Mouse (Mus musculus) lung, postnatal 0 days (tissue): ENCODE measurements at regions not wholly inside any gene's neighbourhood (a gene's known extent, or its start where the extent isn't known, plus 50 kb on each side); places are given as distances from the start of the nearest gene placed in this dataset. TPM values are rescaled to one million over a fixed set of nuclear protein-coding genes. Genes with fewer than 3 reads are reported as not detected.

Experiments
- ATAC-seq: fragments of 200-750 bp; cut with Nextera tagmentation; 2 replicates; pipeline ENCODE4 v1.8.0; 2017; ENCODE audit warnings: moderate library complexity
- DNase-seq: peaks from one replicate; pipeline ENCODE4 v3.0.0-alpha.2; 2016; ENCODE audit warnings: low spot score
- H3K27ac ChIP-seq: fragments of 300-500 bp; sonication (generic); 2 replicates; pipeline ENCODE4 v1.5.1; 2014; ENCODE audit warnings: antibody characterized with exemption, mild to moderate bottlenecking, low read length, mixed read lengths
- H3K27me3 ChIP-seq: fragments of 300-500 bp; sonication (generic); replicated peaks from 2 replicates; pipeline ENCODE4 v1.6.1; 2014; ENCODE audit warnings: low read length, mixed read lengths; ENCODE audit not compliant: insufficient read depth
- H3K36me3 ChIP-seq: fragments of 300-500 bp; sonication (generic); 2 replicates; pipeline ENCODE4 v1.6.1; 2014; ENCODE audit warnings: low read length, mixed read lengths; ENCODE audit not compliant: insufficient read depth
- H3K4me1 ChIP-seq: fragments of 300-500 bp; sonication (generic); 2 replicates; pipeline ENCODE4 v1.6.1; 2014; ENCODE audit warnings: antibody characterized with exemption, low read depth, low read length, mixed read lengths; ENCODE audit not compliant: insufficient read depth
- H3K4me2 ChIP-seq: fragments of 300-500 bp; sonication (generic); replicated peaks from 2 replicates; pipeline ENCODE4 v1.6.1; 2014; ENCODE audit warnings: low read depth, mild to moderate bottlenecking, low read length, moderate library complexity, mixed read lengths
- H3K4me3 ChIP-seq: fragments of 300-500 bp; sonication (generic); 2 replicates; pipeline ENCODE4 v1.5.1; 2014; ENCODE audit warnings: low read depth, low read length
- H3K9ac ChIP-seq: fragments of 300-500 bp; sonication (generic); replicated peaks from 2 replicates; pipeline ENCODE4 v1.6.1; 2014; ENCODE audit warnings: low read depth, mild to moderate bottlenecking
- H3K9me3 ChIP-seq: fragments of 300-500 bp; sonication (generic); 2 replicates; pipeline ENCODE4 v1.6.1; 2016; ENCODE audit warnings: low read length, mixed read lengths
- CTCF ChIP-seq: IDR thresholded peaks from 2 replicates; pipeline ENCODE4 v1.5.1; 2016; ENCODE audit warnings: antibody characterized with exemption, mild to moderate bottlenecking
- EP300 ChIP-seq: IDR thresholded peaks from 2 replicates; pipeline ENCODE4 v1.6.1; 2016; ENCODE audit warnings: antibody characterized with exemption, mild to moderate bottlenecking, control low read depth
- WGBS: fragments of 180-500 bp; shearing (Covaris S2); extraction: QIAGEN DNeasy Blood & Tissue Kit; methylation state at CpG from one replicate; pipeline ENCODE4 v1.1.7; 2014; 5-methylcytosine and 5-hydroxymethylcytosine counted together
- microRNA-seq: library from miRNA; unstranded; fragments of <30 nt; microRNA quantifications from one replicate; pipeline ENCODE4, GENCODE M21; 2016

- TF ChIP-seq EP300 (no peak), CTCF (no peak)
- H3K4me3 ChIP-seq = no peak overlapping the region
- no peak for DNase-seq
Measured at GRCm38 (mm10) chr6:73365306-73365705, 104.2 kb downstream of the 4931417E11Rik start.

GRCm38 (mm10) chr6:73334995-73335394 lies 86.8 kb downstream of the Suclg1 start:
- Histone ChIP-seq H3K4me3 (no peak overlapping the region), H3K27me3 (no peaks in the 10 kb centered on the region), H3K9ac (no peak overlapping the region), H3K36me3 (no peaks in the 10 kb centered on the region), H3K4me2 (no peak overlapping the region), H3K4me1 (no peaks in the 10 kb centered on the region), H3K9me3 (no peaks in the 10 kb centered on the region), H3K27ac (no peak overlapping the region)
- WGBS = 54% methylated on average over 6 of the region's 6 CpGs
- TF ChIP-seq EP300 = no peak
- peak; percentile 41; the same call in 1 of the 2 replicates for TF ChIP-seq CTCF
- ATAC-seq (no peak), DNase-seq (no peak)

More at GRCm38 (mm10) chr6:73365306-73365705, 104.2 kb downstream of the 4931417E11Rik start:
- 79% methylated on average over 9 of the region's 9 CpGs for WGBS
- Histone ChIP-seq H3K4me1 (peaks cover 5% of the 10 kb centered on the region; the same call in 1 of the 2 replicates), H3K9me3 (no peaks in the 10 kb centered on the region), H3K9ac (no peak overlapping the region), H3K4me2 (no peak overlapping the region), H3K36me3 (no peaks in the 10 kb centered on the region), H3K27me3 (no peaks in the 10 kb centered on the region), H3K27ac (no peak overlapping the region)
- ATAC-seq = no peak

- TF ChIP-seq CTCF (no peak), EP300 (no peak)
- H3K27me3 ChIP-seq = no peaks in the 10 kb centered on the region
- H3K4me1 ChIP-seq = no peaks in the 10 kb centered on the region
- H3K4me3 ChIP-seq = no peak overlapping the region
- 72% methylated on average over 11 of the region's 11 CpGs for WGBS
- H3K27ac ChIP-seq = no peak overlapping the region
- H3K36me3 ChIP-seq = no peaks in the 10 kb centered on the region
- no peaks in the 10 kb centered on the region for H3K9me3 ChIP-seq
- DNase-seq = no peak
- H3K4me2 ChIP-seq = no peak overlapping the region
- H3K9ac ChIP-seq = no peak overlapping the region
- ATAC-seq = no peak
Measured at GRCm38 (mm10) chr6:73329666-73330065, 81.5 kb downstream of the Suclg1 start.

Small RNAs in the stretch of these regions (microRNA-seq; reads per million reads assigned to microRNA genes)
- gene Gm24370 = not detected
